Mouse (Mus musculus): ENCODE results near the gene Hlcs. TPM values are rescaled to one million over a fixed set of nuclear protein-coding genes. Genes with fewer than 3 reads are reported as not detected.

Hlcs gene
- polyA plus RNA-seq, 2 experiments from 2014 or later = 6.4 to 7.9 TPM

DNA sequence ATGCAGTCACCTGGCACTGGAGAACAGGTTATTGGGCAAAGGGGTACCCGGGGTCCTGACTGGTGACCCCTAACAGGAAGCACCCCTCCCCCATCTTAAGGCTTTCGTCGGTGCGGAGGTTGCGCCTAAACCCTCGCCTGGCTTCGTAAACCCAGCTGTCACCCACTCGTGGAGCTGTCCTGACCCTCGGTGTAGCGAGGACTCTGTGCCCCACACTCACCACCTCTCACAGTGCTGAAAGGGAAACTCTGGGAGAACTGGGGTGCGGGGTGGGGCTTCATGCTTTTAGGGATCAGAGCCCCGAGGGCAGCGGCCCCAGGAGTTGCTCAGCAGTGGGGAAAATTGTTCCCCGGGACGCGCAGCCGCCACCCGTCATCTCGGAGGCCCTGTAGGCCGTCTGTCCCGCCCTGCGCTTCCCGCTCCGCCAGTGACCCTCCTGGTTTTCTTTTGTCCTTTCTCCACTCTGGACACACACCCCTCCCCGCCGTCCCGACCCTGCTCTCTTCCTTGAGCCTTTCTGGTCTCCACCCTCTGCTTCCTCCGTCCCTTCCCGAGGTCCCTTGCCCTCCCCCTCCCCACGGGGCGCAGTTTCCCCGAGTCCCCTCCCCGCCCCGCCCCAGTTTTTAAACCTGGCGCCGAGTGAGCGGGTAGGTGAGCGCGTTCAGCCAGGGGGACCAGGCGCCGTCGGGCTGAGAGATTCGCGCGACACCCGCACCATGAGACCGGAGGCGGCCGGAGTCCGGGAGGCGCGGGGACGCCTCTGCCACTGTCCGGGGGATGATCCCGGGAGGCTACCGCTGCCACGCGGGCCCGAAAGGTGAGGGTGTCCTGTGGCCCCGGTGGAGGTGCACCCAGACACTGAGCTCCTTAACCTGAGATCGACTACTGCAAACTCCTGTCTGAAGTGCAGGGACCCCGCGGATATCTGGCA lies 14.7 kb upstream of the Hlcs start, which contains the start of gene Ripply3:
Gene Ripply3, plus strand, starts transcription at position 640 of the 931 bp plus-strand sequence.
- peak; percentile 15 for ATAC-seq

DNA sequence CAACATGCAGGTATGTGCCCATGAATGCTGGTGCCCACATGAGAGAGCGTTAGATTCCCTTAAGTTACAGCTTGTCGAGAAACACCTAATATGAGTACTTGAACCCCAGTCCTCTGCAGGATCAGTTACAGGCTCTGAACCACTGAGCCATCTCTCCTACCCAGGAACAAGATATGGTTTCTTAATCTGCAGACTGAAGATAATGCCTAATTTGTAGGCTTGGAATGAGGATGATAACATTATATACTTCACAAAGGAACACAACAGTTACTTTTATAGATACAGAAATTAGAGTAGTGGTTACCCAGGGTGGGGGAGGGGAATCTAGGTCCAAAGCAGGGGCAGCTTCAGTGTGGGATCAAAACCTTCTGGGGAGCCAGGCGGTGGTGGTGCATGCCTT lies 12.6 kb upstream of the Hlcs start:
- ATAC-seq = no peak

DNA sequence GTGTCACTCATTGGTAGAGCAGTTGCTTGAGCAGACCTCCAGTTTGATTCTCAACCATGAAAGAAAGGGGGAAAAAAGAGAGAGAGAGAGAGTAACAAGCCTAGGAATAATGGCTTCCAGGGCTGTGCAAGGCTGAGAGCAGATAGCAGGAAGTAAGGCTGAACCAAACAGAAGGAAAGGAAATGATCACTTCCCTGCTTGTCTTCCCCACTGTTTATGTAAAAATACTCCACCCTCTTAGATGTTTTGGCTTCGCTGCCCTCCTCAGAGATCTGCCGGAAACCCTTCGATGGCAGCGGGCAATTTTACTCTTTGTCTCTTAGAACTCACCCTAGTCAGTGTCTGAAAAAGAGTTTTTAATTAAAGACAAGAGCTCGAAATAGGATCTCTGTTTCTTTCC lies 10.3 kb upstream of the Hlcs start:
- no peak for ATAC-seq

DNA sequence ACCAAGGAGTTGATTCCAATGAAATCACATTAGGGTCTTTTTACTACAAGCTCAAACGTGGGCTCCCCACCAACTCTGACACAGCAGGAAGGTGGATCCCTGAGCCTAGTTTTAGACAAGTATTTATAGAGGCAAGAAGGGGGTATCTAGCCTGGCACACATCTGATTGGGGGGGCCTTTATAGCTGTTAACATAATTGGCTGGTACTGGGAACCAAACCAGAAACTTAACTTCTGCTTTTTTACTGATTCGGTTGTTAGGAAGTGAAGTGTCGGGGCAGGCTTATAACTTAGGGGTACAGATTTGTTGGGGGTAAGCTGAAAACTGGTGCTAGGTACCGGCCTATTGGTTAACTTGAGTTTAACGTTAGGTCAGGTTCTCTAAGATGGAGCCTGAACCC lies 6.9 kb upstream of the Hlcs start:
- ATAC-seq = no peak

GRCm38 (mm10) chr16:94317752-94318151 lies 4.4 kb upstream of the Hlcs start:
- no peak for ATAC-seq

GRCm38 (mm10) chr16:94315215-94315614 lies 1.8 kb upstream of the Hlcs start:
- no peak for ATAC-seq

- ATAC-seq = no peak
Observed at GRCm38 (mm10) chr16:94314626-94315025, 1.3 kb upstream of the Hlcs start.

GRCm38 (mm10) chr16:94312663-94313228 lies 625 bp downstream of the Hlcs start:
- peak; percentile 77 for ATAC-seq

GRCm38 (mm10) chr16:94311931-94312330 lies 1.4 kb downstream of the Hlcs start:
- no peak for ATAC-seq

GRCm38 (mm10) chr16:94311416-94311815 lies 2.0 kb downstream of the Hlcs start:
- no peak for ATAC-seq

- ATAC-seq = no peak
Observed at GRCm38 (mm10) chr16:94309025-94309424, 4.3 kb downstream of the Hlcs start.

GRCm38 (mm10) chr16:94307942-94308341 lies 5.4 kb downstream of the Hlcs start:
- no peak for ATAC-seq

GRCm38 (mm10) chr16:94307526-94307925 lies 5.8 kb downstream of the Hlcs start:
- no peak for ATAC-seq

DNA sequence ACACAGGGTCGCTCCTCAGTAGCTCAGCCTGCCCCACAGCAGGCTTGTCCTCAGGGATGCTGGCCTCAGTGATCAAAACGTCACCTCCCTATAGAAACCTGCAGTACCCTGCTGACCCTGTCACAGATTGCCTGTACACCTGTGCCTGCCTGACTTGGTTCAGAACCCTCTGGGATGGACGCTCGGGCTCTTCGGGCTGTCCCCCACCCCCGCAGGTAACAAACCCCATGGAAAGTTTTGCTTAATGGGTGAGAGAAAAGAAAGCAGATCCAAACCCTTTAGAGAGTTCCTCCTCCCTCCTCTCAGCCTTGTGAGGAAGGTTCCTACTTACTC lies 10.2 kb downstream of the Hlcs start:
- ATAC-seq = peak; percentile 33

DNA sequence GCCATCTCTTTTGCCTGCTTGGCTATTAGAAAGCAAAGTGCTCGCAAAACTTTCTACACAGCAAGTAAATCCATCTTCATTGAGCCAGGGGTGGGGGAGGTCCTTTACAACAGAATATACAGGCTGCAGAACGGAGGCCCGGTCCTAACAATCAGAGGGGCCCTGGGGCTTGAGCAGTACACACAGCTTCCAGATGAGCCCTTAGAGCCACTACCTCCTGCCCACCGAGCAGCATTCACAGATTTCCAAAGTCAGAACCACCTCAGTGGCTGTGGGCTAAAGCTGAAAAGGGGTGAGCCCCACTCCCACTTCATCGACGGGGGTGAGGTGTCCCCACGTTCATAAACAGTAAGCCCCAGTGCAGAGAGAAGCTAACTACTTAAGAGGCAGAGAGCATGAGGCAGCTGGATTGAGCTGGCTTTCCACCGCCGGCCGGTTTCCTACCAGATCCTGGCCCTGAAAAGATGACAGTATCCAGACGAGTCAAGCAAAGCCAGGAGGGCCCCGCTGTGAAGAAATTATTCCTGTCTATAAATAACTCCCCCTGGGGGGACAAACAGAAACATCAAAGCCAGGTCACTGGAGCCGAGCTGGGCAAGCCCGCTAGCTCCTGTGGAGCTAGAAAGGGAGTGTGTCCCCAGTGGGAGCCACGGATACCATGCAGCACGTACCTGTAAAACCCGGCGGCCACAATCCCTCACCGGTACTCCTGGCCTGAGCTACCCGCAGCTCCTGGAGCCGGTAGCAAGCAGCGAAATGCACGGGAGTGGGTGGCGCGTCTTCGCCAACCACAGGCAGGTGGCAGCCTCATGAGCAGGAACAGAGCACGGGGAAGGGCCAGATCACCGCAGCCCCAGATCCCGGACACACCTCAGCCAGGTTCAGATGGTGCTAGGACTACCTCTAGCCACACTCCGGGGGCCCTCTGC lies 10.8 kb downstream of the Hlcs start:
- ATAC-seq = peak; percentile 69

DNA sequence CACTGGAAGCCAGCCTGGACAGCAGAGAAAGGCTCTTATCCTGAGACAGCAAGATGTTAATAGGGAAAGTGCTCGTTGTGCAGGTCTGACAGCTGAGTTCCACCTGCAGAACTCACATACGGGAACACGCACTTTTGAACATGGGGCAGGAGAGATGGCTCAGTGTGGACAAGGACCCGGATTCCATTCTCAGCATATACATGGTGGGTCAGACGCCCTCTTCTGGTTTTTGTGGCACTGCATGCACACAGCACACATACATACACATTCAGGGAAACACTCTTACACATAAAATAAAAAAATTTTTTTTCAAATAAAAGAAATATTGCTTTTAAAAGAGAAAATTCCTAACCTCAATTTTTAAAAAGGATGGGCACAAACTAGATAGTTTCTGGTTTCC lies 11.7 kb downstream of the Hlcs start:
- no peak for ATAC-seq

DNA sequence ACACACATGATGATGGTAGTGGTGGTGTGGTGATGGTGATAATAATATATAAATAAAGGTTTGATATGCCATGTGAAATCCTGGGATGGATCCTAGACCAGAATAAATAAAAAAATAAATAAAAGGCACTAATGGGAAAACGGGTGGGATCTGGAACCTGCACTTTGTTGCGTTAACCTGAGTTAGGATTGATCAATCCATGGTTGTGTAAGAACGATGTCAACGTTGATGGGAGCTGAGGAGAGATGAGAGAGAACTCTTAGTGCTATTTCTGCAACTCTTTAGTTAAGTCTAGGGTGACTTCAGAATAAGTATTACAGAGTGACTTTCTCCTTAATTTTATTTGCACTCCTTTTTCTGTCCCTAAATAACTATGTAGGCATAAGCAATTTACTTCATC lies 12.2 kb downstream of the Hlcs start:
- no peak for ATAC-seq

DNA sequence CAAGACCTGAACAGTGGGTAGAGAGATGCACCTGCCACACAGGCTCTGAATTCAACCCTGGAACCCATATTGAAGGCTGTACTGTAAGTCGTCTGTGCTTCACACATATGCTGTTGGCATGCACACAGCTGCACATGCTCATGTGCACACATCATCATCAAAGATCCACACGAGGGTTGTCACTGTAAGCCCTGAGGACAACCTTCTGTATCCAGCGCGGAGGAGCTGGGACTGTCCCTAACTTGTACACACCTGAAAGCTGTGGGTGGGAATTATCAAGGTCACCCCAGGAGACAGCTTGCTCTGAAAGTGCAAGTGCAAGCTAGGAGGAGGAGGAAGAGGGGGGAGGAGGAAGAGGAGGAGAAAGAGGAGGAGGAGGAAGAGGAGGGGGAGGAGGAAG lies 14.2 kb downstream of the Hlcs start:
- peak; percentile 44 for ATAC-seq

DNA sequence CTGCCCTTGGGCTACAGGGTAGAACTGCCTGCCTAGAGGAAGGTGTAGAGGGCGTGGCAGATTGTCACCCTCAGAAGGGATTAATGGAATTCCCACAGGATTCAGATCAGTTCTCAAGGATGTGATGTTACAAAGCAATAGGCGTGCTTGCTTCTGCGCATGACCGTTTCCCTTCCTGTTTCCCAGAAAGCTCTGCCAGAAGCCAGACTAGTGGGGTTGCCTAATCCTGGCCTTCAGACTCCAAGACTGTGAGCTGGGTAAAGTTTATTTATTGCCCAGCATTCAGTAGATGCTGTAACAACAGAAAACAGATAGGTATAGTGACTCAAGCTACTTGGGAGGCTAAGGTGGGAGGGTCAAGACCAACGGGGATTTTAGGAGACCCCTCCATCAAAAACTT lies 15.3 kb downstream of the Hlcs start:
- ATAC-seq = no peak

GRCm38 (mm10) chr16:94291141-94291540 lies 22.2 kb downstream of the Hlcs start:
- no peak for ATAC-seq

DNA sequence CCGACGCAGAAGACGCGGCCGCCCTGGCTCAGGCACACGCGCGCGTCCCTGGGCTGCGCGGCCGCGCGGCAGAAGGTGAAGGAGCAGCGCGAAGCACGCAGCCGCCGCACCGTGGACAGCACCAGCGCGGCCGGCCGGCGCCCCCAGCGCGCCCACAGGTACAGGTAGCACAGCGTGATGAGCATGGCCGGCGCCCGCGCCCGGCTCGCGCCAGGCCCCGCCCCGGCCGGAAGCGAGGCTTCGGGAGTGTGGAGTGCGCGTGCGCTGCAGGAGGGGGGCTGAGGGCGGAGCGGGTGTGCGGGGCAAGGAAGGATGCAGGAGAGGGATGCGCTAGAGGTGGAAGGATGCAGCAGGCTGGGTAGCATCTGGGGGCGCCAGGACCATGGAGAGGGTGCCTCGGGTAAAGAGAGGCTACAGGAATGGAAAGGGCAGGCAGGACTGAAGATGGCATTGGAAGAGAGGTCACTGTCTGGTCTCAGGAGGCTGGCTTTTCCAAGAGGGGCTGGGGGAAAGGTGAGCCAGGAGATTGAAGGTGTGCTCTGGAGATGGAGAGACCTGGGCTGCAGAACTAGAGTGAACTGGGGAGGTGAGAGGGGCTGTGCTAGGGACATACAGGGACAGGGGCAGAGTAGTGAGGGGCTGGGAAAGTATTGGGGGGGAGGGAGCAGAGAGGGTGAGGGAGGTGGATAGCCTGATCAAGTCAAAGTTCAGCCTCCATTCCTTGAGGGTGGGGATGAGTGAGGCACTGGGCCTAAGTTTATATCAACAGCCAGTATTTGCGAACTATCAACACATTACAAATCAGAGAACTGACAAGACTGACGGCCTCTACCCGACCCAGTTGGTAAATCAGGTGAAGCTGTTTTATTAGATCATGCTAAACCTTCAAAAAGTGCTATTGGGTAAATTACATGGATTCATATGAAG lies 23.0 kb downstream of the Hlcs start:
- peak; percentile 92 for ATAC-seq

All from activated CD4-positive, CD25-positive, alpha-beta regulatory T cell, adult 4 months (primary cell).